Mouse (Mus musculus): ENCODE measurements at regions not wholly inside any gene's neighbourhood (a gene's known extent, or its start where the extent isn't known, plus 50 kb on each side); places are given as distances from the start of the nearest gene placed in this dataset.

- H3K4me1 ChIP-seq (ENCODE audit: control insufficient read depth, insufficient read depth, low read length): no peaks in the 10 kb centered on the region
- WGBS: 86% methylated on average over 3 of the region's 3 CpGs
- H3K4me3 ChIP-seq (ENCODE audit: insufficient read depth, low read depth, low read length): no peak overlapping the region
- H3K27ac ChIP-seq (ENCODE audit: insufficient read depth, low read depth, low read length): no peak overlapping the region
- TF ChIP-seq CTCF (IDR thresholded peaks at IDR 0.05; ENCODE audit: insufficient read depth, low read depth, low read length) (no peak), POLR2A (IDR thresholded peaks at IDR 0.05; ENCODE audit: insufficient read depth, low read depth, low read length) (no peak)
These were observed 54.6 kb upstream of the Cp start for GRCm38 (mm10) chr3:19902226-19902625.

- Histone ChIP-seq H3K4me1 (ENCODE audit: control insufficient read depth, insufficient read depth, low read length) (no peaks in the 10 kb centered on the region), H3K4me3 (ENCODE audit: insufficient read depth, low read depth, low read length) (no peak overlapping the region), H3K27ac (ENCODE audit: insufficient read depth, low read depth, low read length) (no peak overlapping the region)
- TF ChIP-seq POLR2A (IDR thresholded peaks at IDR 0.05; ENCODE audit: insufficient read depth, low read depth, low read length) (no peak), CTCF (IDR thresholded peaks at IDR 0.05; ENCODE audit: insufficient read depth, low read depth, low read length) (no peak)
- 25% methylated on average over 5 of the region's 5 CpGs for WGBS
These were observed 52.2 kb upstream of the Cp start for GRCm38 (mm10) chr3:19904446-19905275.
